Mouse (Mus musculus) gastrocnemius, adult 8-10 months (tissue): ENCODE measurements at regions not wholly inside any gene's neighbourhood (a gene's known extent, or its start where the extent isn't known, plus 50 kb on each side); places are given as distances from the start of the nearest gene placed in this dataset.
"Not testable (repeated sequence)": the region's sequence is repeated elsewhere in the genome, so short reads cannot be mapped to it uniquely, and the experiment has no call there.

Experiments used
- DNase-seq, 2 experiments: peaks; one replicate each; pipeline ENCODE4 v3.0.0; 2022; ENCODE audit warnings: low spot score in 2 of 2

GRCm38 (mm10) chr7:137648621-137649020 is 211.2 kb downstream of the Glrx3 start:
- DNase-seq = no peak

- no peak for DNase-seq
Measured at GRCm38 (mm10) chr7:137649650-137650049, 212.2 kb downstream of the Glrx3 start.

- DNase-seq = no peak
Measured at GRCm38 (mm10) chr7:137653837-137654236, 216.4 kb downstream of the Glrx3 start.

- no peak for DNase-seq
Measured at GRCm38 (mm10) chr7:137667165-137667564, 229.8 kb downstream of the Glrx3 start.

GRCm38 (mm10) chr7:137671156-137671555 is 233.7 kb downstream of the Glrx3 start:
- DNase-seq = no peak

- DNase-seq = no peak
Measured at GRCm38 (mm10) chr7:137674596-137674995, 237.2 kb downstream of the Glrx3 start.

- no peak for DNase-seq
Measured at GRCm38 (mm10) chr7:137675381-137675780, 238.0 kb downstream of the Glrx3 start.

GRCm38 (mm10) chr7:137684826-137685225 is 247.4 kb downstream of the Glrx3 start:
- no peak for DNase-seq

- DNase-seq = no peak
Measured at GRCm38 (mm10) chr7:137685320-137685719, 247.9 kb downstream of the Glrx3 start.

GRCm38 (mm10) chr7:137696831-137697230 is 259.4 kb downstream of the Glrx3 start:
- no peak for DNase-seq

GRCm38 (mm10) chr7:137698501-137698900 is 261.1 kb downstream of the Glrx3 start:
- DNase-seq = not testable (repeated sequence)

- DNase-seq = no peak
Measured at GRCm38 (mm10) chr7:137712862-137713261, 275.4 kb downstream of the Glrx3 start.

GRCm38 (mm10) chr7:137713856-137714255 is 276.4 kb downstream of the Glrx3 start:
- DNase-seq = no peak

GRCm38 (mm10) chr7:137714318-137714962 is 277.0 kb downstream of the Glrx3 start:
- DNase-seq = peak in 1 of 2 experiments; percentile 12

GRCm38 (mm10) chr7:137715126-137715900 is 277.9 kb downstream of the Glrx3 start:
- DNase-seq = no peak

GRCm38 (mm10) chr7:137723361-137724040 is 286.1 kb downstream of the Glrx3 start:
- no peak for DNase-seq

GRCm38 (mm10) chr7:137726031-137726430 is 288.6 kb downstream of the Glrx3 start:
- DNase-seq = no peak

- no peak for DNase-seq
Measured at GRCm38 (mm10) chr7:137735873-137736527, 298.6 kb downstream of the Glrx3 start.

- no peak for DNase-seq
Measured at GRCm38 (mm10) chr7:137741702-137742101, 304.3 kb downstream of the Glrx3 start.

- no peak for DNase-seq
Measured at GRCm38 (mm10) chr7:137742297-137742751, 304.9 kb downstream of the Glrx3 start.

GRCm38 (mm10) chr7:137745575-137745974 is 308.2 kb downstream of the Glrx3 start:
- no peak for DNase-seq

- no peak for DNase-seq
Measured at GRCm38 (mm10) chr7:137745991-137746390, 308.6 kb downstream of the Glrx3 start.
